Mouse (Mus musculus) stomach, embryonic 14.5 days (tissue): Measurements from ENCODE around the gene Gm11213. TPM values are rescaled to one million over a fixed set of nuclear protein-coding genes. Genes with fewer than 3 reads are reported as not detected.

ENCODE experiments used
- ATAC-seq: fragments of 200-750 bp; cut with Nextera tagmentation; 2 replicates; pipeline ENCODE4 v1.8.0; 2017; ENCODE audit warnings: low read depth, moderate TSS enrichment; ENCODE audit not compliant: insufficient number of reproducible peaks, insufficient read depth, low FRiP score
- H3K27ac ChIP-seq: fragments of 300-500 bp; sonication (generic); 2 replicates; pipeline ENCODE4 v1.5.1; 2014; ENCODE audit warnings: mild to moderate bottlenecking, low read length, moderate library complexity, mixed read lengths
- H3K27me3 ChIP-seq: fragments of 300-500 bp; sonication (generic); 2 replicates; pipeline ENCODE4 v1.6.1; 2014; ENCODE audit warnings: low read length, control low read depth, mixed read lengths; ENCODE audit not compliant: control insufficient read depth, insufficient read depth
- H3K36me3 ChIP-seq: fragments of 300-500 bp; sonication (generic); 2 replicates; pipeline ENCODE4 v1.6.1; 2014; ENCODE audit warnings: mild to moderate bottlenecking, control low read depth, low read length, moderate library complexity, mixed read lengths; ENCODE audit not compliant: control insufficient read depth, insufficient read depth
- H3K4me1 ChIP-seq: fragments of 300-500 bp; sonication (generic); 2 replicates; pipeline ENCODE4 v1.6.1; 2014; ENCODE audit warnings: low read length, control low read depth, mixed read lengths; ENCODE audit not compliant: control insufficient read depth, insufficient read depth
- H3K4me2 ChIP-seq: fragments of 300-500 bp; sonication (generic); replicated peaks from 2 replicates; pipeline ENCODE4 v1.6.1; 2014; ENCODE audit warnings: low read depth, low read length, control low read depth
- H3K4me3 ChIP-seq: fragments of 300-500 bp; sonication (generic); 2 replicates; pipeline ENCODE4 v1.5.1; 2014; ENCODE audit warnings: low read depth, low read length, control low read depth
- H3K9ac ChIP-seq: fragments of 300-500 bp; sonication (generic); replicated peaks from 2 replicates; pipeline ENCODE4 v1.6.1; 2014; ENCODE audit warnings: low read depth, mild to moderate bottlenecking, control low read depth, low read length, moderate library complexity, mixed read lengths
- H3K9me3 ChIP-seq: fragments of 300-500 bp; sonication (generic); 2 replicates; pipeline ENCODE4 v1.6.1; 2016; ENCODE audit warnings: low read depth, low read length, control low read depth; ENCODE audit not compliant: control insufficient read depth
- WGBS: fragments of 180-500 bp; shearing (Covaris S2); extraction: QIAGEN DNeasy Blood & Tissue Kit; methylation state at CpG from one replicate; pipeline ENCODE4 v1.1.7; 2014; 5-methylcytosine and 5-hydroxymethylcytosine counted together
- polyA plus RNA-seq: library from polyadenylated mRNA; unstranded; fragments of >200 nt; fragmentation: Nextera tagmentation; extraction: Ambion mirVana; gene quantifications from 2 replicates; pipeline ENCODE4 v1.2.1, GENCODE M21; 2014

The Gm11213 gene
- polyA plus RNA-seq, 1 experiment from 2014 or later = not detected

GRCm38 (mm10) chr4:63547799-63548198 lies 57.3 kb downstream of the Gm11213 start:
- ATAC-seq = no peak
- Histone ChIP-seq H3K4me1 (peaks cover 20% of the 10 kb centered on the region; the same call in 1 of the 2 replicates), H3K9me3 (no peaks in the 10 kb centered on the region), H3K4me2 (no peak overlapping the region), H3K9ac (no peak overlapping the region), H3K36me3 (peaks cover 34% of the 10 kb centered on the region), H3K4me3 (no peak overlapping the region), H3K27me3 (no peaks in the 10 kb centered on the region), H3K27ac (no peak overlapping the region)
- WGBS = 60% methylated on average over 1 of the region's 1 CpGs

Other genes with a start within 250 kb of the Gm11213 start
- not detected in 2 replicates for gene Orm3, start 249.1 kb downstream of the Gm11213 start, polyA plus RNA-seq
- not detected in 2 replicates for gene Orm2, start 242.8 kb downstream of the Gm11213 start, polyA plus RNA-seq
- 6.9 and 7.0 TPM in 2 replicates for gene Akna, start 201.9 kb downstream of the Gm11213 start, polyA plus RNA-seq
- 4.6 and 6.0 TPM in 2 replicates for gene Whrn, start 109.3 kb downstream of the Gm11213 start, polyA plus RNA-seq
- 267 and 268 TPM in 2 replicates for gene Atp6v1g1, start 60.5 kb downstream of the Gm11213 start, polyA plus RNA-seq
- gene Tmem268, start 46.5 kb downstream of the Gm11213 start, polyA plus RNA-seq = 4.9 and 7.0 TPM in 2 replicates
- not detected in 2 replicates for gene Tex48, start 17.2 kb upstream of the Gm11213 start, polyA plus RNA-seq
- gene Gm11214, start 58.1 kb upstream of the Gm11213 start, polyA plus RNA-seq = not detected in 2 replicates
- gene Tnfsf15, start 139.9 kb upstream of the Gm11213 start, polyA plus RNA-seq = 0.14 TPM in 1 of 2 replicates, not detected in the other